Mouse (Mus musculus): ENCODE data around the gene Tenm3.

Tenm3 gene

DNA sequence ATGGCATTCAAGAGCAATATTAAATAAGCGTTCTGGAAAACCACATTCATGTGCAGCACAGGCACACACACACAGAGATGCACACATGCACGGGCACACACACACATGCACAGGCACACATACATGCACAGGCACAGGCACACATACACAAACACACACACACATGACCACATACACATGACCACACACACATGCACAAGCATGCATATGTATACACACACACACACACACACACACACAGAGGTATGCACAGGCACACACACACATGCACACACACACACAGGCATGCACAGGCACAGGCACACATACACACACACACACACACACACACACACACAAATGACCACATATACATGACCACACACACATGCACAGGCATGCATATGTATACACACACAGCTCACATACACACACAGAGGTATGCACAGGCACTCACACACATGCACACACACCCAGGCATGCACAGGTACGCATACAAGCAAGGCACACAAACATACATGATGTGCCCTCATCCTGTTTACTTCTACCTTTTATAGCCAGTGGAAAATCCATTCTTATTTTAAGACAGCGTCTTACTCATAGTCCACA lies 321.1 kb downstream of the Tenm3 start:
- WGBS: 83% methylated on average over 4 of the region's 4 CpGs

- WGBS: 74% methylated on average over 8 of the region's 8 CpGs
Measured at GRCm38 (mm10) chr8:48522004-48522403, 321.7 kb downstream of the Tenm3 start.

DNA sequence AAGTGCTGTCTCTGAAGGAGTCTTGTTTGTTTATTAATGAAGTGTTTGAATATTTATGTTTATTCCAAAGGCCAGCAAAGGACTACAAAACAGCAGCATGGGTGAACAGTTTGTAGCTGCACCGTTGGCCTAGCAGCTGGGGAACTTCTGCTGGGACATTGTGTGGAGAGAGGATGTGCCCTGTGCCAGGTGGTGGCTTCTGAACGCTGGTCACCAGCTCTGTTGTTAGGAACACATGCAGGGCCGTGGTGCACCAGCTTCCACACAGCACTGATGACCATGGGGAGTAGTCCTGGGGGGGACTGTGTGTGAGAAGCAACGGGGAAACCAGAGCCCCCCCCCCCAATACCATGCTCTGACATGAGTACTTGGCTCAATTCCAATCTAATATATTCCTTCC lies 329.5 kb downstream of the Tenm3 start:
- WGBS: 77% methylated on average over 4 of the region's 4 CpGs

DNA sequence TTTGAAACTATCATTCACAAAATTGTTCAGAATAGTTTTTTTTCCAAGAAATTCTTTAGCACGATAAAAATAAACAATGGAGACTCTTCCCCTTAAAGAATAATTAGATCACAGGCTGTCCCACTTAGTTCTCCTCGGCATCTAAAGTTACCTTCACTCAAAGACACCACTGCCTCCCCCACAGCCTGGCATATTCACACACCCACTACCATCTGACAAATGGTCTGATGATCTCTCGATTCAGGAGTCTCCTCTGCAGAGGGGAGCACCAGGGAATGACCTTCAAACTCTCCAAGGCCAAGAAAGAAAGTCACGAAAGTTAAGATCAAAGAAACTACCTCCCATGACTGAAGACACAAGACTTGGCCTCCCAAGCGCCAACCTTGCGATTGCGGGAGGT lies 329.9 kb downstream of the Tenm3 start:
- WGBS: 70% methylated on average over 7 of the region's 7 CpGs

- WGBS: 47% methylated on average over 12 of the region's 12 CpGs
Measured at GRCm38 (mm10) chr8:48511546-48511945, 332.2 kb downstream of the Tenm3 start.

GRCm38 (mm10) chr8:48511137-48511536 lies 332.6 kb downstream of the Tenm3 start:
- 24% methylated on average over 14 of the region's 14 CpGs for WGBS

GRCm38 (mm10) chr8:48508641-48509599 lies 334.8 kb downstream of the Tenm3 start:
- WGBS: 30% methylated on average over 29 of the region's 29 CpGs

DNA sequence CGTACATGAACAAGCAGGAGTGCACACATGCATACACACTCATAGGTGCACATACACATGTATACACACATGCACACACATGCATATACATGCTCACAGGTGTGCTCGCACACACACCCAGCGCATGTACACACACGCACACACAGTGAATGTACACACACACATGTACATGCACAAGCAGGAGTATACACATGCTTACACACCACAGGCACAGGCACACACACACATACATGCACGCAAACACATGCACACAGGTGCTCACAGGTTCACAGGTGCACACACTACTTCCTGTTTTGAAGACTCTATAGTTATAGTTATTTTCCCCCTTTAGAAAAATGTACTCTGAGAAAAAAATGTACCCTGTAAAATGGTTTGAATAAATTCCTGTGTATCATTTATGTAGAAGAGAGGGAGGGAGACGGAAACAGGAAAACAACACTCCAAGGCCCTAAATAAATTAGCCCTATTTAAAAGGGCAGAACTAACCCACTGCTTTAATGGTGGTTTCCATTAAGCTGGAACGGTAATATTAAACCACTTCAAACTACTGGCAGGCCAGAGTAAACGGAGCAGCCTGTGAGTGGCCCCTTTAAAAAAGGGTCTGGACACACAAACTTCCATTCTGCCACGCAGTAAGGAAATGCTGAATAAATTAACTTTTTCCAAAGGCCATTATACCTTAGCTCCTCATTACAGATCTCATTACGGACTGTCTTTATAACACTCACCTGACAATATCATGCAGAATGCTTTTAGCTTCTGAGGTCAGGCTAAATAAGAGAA lies 335.8 kb downstream of the Tenm3 start:
- WGBS: 84% methylated on average over 10 of the region's 10 CpGs

- WGBS: 71% methylated on average over 5 of the region's 5 CpGs
Measured at GRCm38 (mm10) chr8:48492491-48492890, 351.3 kb downstream of the Tenm3 start.

DNA sequence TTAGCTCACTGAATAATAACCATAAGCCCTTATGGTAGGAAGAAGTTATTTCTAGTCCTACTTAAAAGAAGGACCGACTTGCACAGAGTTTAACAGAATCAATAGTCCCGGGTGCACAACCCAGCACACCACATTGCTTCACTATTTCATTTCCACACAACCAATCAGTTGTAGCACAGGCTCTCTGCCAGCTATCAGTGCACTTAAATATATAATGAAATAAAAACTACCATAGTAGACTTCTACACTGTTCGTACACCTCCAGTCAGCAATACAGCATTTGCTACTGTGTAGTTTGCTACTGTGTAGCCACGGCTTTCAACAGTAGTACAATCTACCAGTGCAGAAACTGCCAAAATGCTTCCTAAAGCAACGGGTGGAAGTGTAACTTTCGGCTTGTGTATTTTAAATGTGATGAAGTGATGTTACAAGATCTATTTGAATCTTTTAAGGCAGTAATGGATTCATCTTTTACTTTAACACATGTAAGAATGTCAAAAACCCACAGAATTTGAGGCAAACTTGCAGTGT lies 353.1 kb downstream of the Tenm3 start:
- WGBS: 36% methylated on average over 6 of the region's 6 CpGs

DNA sequence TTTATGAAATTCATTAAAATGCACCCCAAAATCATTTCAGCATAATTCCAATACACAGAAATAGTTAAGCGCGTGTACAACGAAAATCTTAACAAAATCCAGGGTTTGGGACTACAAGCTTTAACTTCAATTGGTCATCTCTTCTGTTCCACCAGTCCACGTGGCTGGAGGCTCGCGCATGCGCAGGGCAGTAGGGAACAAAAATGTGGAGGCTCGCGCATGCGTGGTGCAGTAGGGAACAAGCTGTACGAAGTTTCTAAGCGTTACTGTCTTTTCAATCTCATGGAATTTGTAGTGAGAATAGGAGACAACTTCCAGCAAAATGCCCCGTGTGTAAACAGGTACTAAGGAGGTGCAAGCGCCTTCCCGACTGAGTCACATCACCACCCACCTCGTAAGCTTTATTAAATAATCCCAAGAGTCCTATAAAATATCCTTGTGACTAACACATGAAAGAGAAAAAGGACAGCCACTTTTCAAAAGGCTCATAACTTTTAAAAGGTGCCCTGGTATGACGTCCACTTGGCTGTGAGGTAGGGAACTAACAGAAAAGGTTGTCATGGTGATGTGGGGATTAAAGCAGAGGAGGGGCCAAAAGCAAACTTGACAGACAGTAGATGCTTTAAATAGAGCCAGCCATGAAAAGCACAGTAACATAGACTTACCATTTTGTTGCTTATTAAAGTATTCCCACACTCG lies 353.7 kb downstream of the Tenm3 start:
- 48% methylated on average over 18 of the region's 18 CpGs for WGBS

- WGBS: 69% methylated on average over 4 of the region's 4 CpGs
Measured at GRCm38 (mm10) chr8:48489417-48489816, 354.3 kb downstream of the Tenm3 start.

DNA sequence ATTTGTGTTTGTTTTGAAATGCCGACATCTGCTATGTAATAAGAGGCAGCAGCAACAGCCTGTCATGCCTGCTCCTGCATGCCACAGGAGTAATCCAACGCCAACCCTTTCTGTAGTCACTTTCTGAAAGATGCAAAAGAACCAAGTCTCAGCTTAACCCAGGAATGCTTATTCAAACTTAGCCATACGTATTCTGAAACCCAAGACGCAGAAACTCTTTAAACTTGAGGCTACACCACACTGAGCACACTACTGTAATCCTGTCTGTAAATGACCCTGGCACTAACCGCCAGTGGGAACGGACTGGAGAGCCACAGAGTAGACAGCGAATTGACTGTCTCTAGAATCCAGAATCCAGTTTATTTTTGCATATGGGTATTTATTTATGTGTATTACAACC lies 354.9 kb downstream of the Tenm3 start:
- 73% methylated on average over 7 of the region's 7 CpGs for WGBS

GRCm38 (mm10) chr8:48484143-48484542 lies 359.6 kb downstream of the Tenm3 start:
- 80% methylated on average over 5 of the region's 5 CpGs for WGBS

GRCm38 (mm10) chr8:48481709-48482671 lies 361.8 kb downstream of the Tenm3 start:
- WGBS: 65% methylated on average over 33 of the region's 33 CpGs

DNA sequence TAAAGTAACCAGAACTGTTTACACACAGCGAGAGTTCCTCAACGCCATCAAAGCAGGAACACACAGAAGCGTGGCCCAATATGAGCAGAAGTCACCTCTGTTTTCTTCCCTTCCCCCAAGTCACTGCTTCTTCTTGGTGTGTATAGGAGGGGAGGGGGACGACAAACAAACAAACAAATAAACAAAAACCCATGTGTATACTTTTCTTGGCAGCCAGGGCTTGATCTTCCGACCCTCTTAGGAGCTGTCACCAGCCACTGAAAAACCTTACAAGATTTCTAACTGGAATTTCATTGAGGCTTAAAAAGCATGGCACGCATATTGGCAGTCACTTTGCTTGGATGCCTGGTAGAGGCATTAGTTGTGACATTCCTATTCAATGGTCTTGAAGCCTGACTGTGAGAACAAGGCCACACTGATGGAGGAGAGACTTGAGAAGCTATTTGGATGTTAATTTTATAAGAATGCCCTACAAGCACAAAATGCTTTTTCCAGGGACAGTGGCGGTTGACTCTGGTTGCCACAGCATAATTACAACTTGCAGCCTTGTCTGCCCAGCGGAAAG lies 366.3 kb downstream of the Tenm3 start:
- 66% methylated on average over 8 of the region's 8 CpGs for WGBS

GRCm38 (mm10) chr8:48476896-48477295 lies 366.9 kb downstream of the Tenm3 start:
- 69% methylated on average over 1 of the region's 1 CpGs for WGBS

DNA sequence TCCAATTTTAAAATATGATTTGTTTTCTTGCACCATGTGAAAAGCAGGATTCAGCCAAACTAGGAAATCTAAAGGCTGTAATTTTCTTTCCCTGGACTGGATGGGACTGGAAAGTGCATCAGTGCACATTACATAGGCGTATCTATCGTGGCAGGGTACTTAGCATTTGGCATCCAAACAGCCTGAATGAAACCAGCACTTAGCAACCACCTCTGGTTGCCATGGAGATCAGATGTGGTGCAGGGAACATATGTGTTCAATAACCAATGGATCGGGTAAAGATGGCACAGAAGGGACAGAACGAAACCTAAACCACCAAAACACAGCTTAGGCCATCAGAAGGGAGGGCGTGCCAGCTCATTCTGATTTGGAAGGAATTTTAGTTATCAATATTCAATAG lies 376.1 kb downstream of the Tenm3 start:
- 83% methylated on average over 5 of the region's 5 CpGs for WGBS

DNA sequence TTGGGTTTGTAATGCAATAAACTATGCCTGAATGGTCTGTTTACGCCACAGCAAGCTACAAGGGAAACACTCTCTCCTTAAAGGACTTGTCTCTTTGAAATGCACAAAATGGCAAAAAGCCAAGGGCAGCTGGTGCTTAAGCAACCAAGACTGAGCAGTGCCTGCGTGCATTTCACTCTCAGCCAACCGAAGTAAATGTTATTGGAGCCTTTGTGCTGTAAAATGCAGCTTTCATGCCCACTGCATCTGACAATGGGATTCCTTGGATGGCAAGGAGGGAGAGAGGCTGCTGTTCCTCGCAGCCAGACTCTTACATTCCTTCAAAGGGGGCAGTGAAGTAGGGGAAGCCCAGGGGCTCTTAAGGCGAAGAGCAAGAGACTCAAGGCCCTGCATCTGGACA lies 385.4 kb downstream of the Tenm3 start:
- 44% methylated on average over 5 of the region's 5 CpGs for WGBS
